Mouse (Mus musculus): ENCODE results near the gene Sp9.

- TF ChIP-seq POLR2A (IDR thresholded peaks at IDR 0.05; ENCODE audit: borderline replicate concordance, insufficient read depth, low read length), result no peak
- TF ChIP-seq CTCF (IDR thresholded peaks at IDR 0.05; ENCODE audit: borderline replicate concordance, insufficient read depth, low read depth, low read length), result no peak
These were observed 7.1 kb downstream of the Sp9 start for GRCm38 (mm10) chr2:73278869-73279268.
